Mouse (Mus musculus): Measurements from ENCODE around the gene Snrpn. TPM values are rescaled to one million over a fixed set of nuclear protein-coding genes. Genes with fewer than 3 reads are reported as not detected.

Gene Snrpn
- polyA plus RNA-seq (2012; fragmentation: generic; extraction: Trizol) = under 1 TPM in 1 of 2 experiments, not detected in 1; 0.02 TPM

GRCm38 (mm10) chr7:60139742-60140480 is at the start of gene Snrpn:
Snrpn (minus strand) TSS chr7:60140219.

GRCm38 (mm10) chr7:60004606-60005330 is 135.3 kb downstream of the Snrpn start, which contains the start of the genes Snurf and Gm38393:
Snurf (minus strand) TSS chr7:60005049.
Gm38393 (minus strand) TSS chr7:60005064.

Other genes starting within 250 kb of the Snrpn start
- not detected for gene Snurf, start 135.2 kb downstream of the Snrpn start, polyA plus RNA-seq (2012; fragmentation: generic; extraction: Trizol)
- gene Gm38393, start 135.2 kb downstream of the Snrpn start, polyA plus RNA-seq (2012; fragmentation: generic; extraction: Trizol) = not detected

Data from C3H10T1/2 (cell line).